Mouse (Mus musculus) ES-Bruce4 (cell line): ENCODE results near the gene Adora1.

Experiments
- CTCF ChIP-seq: IDR thresholded peaks from one replicate; pipeline ENCODE4 v1.8.1; 2011; ENCODE audit warnings: low read depth, low read length
- EP300 ChIP-seq: IDR thresholded peaks from 2 replicates; pipeline ENCODE4 v1.6.1; 2011; ENCODE audit warnings: low read depth, low read length; ENCODE audit not compliant: insufficient read depth

DNA sequence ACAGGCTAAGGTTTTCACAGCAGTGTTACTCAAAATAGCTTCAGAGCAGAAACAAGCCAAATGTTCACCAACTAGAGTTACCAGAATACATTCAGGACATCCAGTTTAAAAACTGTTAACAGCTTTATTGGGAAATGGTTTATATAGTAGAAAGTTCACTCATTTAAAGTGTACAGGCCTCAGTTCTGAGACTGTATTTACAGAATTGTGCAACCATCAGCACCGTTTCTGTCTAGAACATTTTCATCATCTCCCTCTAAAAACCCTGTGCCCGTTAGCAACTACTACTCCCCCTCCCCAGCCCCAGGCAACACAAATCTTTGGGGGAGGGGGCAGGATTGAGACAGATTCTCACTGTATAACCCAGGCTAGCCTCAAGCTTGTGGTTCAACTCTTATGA lies 7.1 kb upstream of the Adora1 start:
- TF ChIP-seq EP300 (no peak), CTCF (no peak)
